Mouse (Mus musculus) small intestine, adult 2 months (tissue): ENCODE results near the gene Leo1.

Source experiments
- CTCF ChIP-seq: fragments of 200-500 bp; IDR thresholded peaks from 2 replicates; pipeline ENCODE4 v1.5.1; 2012; ENCODE audit warnings: low read depth, mild to moderate bottlenecking, control low read depth, inconsistent platforms, low read length, moderate library complexity, mixed read lengths; ENCODE audit not compliant: insufficient replicate concordance, insufficient read length; ENCODE audit errors: extremely low read depth
- POLR2A ChIP-seq: fragments of 200-500 bp; IDR thresholded peaks from 2 replicates; pipeline ENCODE4 v1.6.1; 2012; ENCODE audit warnings: low read depth, mild to moderate bottlenecking, control low read depth, inconsistent platforms, low read length, moderate library complexity

GRCm38 (mm10) chr9:75515464-75516113 is 74.3 kb downstream of the Leo1 start:
- TF ChIP-seq POLR2A (no peak), CTCF (no peak; the same call in 1 of the 2 replicates)
